Mouse (Mus musculus) olfactory bulb, adult 2 months (tissue): Measurements from ENCODE around the gene P2ry6.

Experiments
- CTCF ChIP-seq: fragments of 200-500 bp; IDR thresholded peaks from 2 replicates; pipeline ENCODE4 v1.5.1; 2012; ENCODE audit warnings: low read depth, mild to moderate bottlenecking, low read length, moderate library complexity; ENCODE audit not compliant: insufficient read depth
- POLR2A ChIP-seq: fragments of 200-500 bp; IDR thresholded peaks from 2 replicates; pipeline ENCODE4 v1.6.1; 2012; ENCODE audit warnings: mild to moderate bottlenecking, low read depth, low read length, moderate library complexity; ENCODE audit not compliant: insufficient read depth

GRCm38 (mm10) chr7:100963381-100963780, 11.1 kb downstream of the P2ry6 start:
- TF ChIP-seq CTCF, result no peak
- TF ChIP-seq POLR2A, result no peak
